Mouse (Mus musculus): ENCODE measurements around the gene Evl. TPM values are rescaled to one million over a fixed set of nuclear protein-coding genes. Genes with fewer than 3 reads are reported as not detected.

The Evl gene
- polyA plus RNA-seq, 1 experiment from 2014 or later: 14.3 TPM

DNA sequence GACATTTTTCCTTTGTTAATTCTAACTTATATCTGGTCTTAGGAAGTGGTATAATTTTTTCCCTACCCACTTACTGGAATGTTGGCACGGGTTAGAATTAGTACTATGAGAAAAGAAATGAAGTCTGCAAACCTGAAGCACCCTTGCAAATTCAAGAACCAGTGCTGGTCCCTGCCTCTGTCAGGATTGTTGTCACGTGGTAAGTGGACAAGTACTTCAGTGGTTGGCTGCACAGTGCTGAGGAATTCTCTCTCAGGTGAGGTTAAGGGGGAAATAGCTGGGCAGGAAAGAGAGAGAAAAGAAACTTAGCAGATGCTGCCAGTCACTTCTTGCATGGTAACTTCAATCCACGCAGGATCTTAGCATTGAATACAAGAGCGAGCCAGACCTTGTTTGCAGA is 55.7 kb downstream of the Evl start:
- Histone ChIP-seq H3K9me3 (ENCODE audit: low read length) (no peaks in the 10 kb centered on the region), H3K27me3 (ENCODE audit: insufficient read depth, low read length) (no peaks in the 10 kb centered on the region), H3K4me3 (ENCODE audit: low read depth, low read length) (no peak overlapping the region), H3K9ac (replicated peaks) (no peak overlapping the region), H3K4me2 (ENCODE audit: low read depth, low read length) (no peak overlapping the region), H3K27ac (ENCODE audit: low read depth) (no peak overlapping the region), H3K4me1 (ENCODE audit: insufficient read depth) (no peaks in the 10 kb centered on the region), H3K36me3 (replicated peaks; ENCODE audit: insufficient read depth, low read length) (no peaks in the 10 kb centered on the region)
- ATAC-seq (no peak), DNase-seq (no peak)
- TF ChIP-seq CTCF (IDR thresholded peaks at IDR 0.05; ENCODE audit: low read depth): no peak
- no peak for TF ChIP-seq EP300 (IDR thresholded peaks at IDR 0.05; ENCODE audit: low read depth)
- 58% methylated on average over 4 of the region's 4 CpGs for WGBS (ENCODE audit: insufficient replicate concordance)

DNA sequence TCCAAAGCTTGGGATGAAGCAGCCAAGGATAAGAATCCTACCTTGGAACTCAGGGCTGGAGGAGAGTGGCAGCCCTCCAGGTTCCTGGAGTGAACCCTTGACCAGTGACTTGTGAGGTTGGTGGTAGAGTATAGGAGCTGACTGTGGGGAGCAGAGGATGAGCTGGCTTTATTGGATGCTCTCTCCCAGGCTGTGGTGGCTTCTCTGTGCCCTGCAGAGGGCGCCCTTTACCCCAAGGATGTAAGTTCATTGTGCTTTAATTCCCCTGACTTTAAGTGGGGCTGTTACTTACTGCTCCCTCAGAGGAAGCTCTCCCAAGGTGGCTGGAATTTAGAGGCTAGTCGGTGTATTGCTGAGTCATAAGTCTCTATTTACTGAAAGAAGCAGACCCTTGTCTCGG is 58.6 kb downstream of the Evl start:
- TF ChIP-seq EP300 (IDR thresholded peaks at IDR 0.05; ENCODE audit: low read depth) (no peak), CTCF (IDR thresholded peaks at IDR 0.05; ENCODE audit: low read depth) (peak; percentile 88)
- 27% methylated on average over 3 of the region's 3 CpGs for WGBS (ENCODE audit: insufficient replicate concordance)
- H3K4me3 ChIP-seq (ENCODE audit: low read depth, low read length): no peak overlapping the region
- no peaks in the 10 kb centered on the region for H3K4me1 ChIP-seq (ENCODE audit: insufficient read depth)
- no peaks in the 10 kb centered on the region for H3K27me3 ChIP-seq (ENCODE audit: insufficient read depth, low read length)
- H3K4me2 ChIP-seq (ENCODE audit: low read depth, low read length): no peak overlapping the region
- DNase-seq: peak; percentile 77
- ATAC-seq: peak; percentile 64
- no peaks in the 10 kb centered on the region for H3K9me3 ChIP-seq (ENCODE audit: low read length)
- H3K36me3 ChIP-seq (replicated peaks; ENCODE audit: insufficient read depth, low read length): no peaks in the 10 kb centered on the region
- H3K9ac ChIP-seq (replicated peaks): no peak overlapping the region
- no peak overlapping the region for H3K27ac ChIP-seq (ENCODE audit: low read depth)

GRCm38 (mm10) chr12:108617511-108617910 is 63.0 kb downstream of the Evl start:
- H3K27me3 ChIP-seq (ENCODE audit: insufficient read depth, low read length): no peaks in the 10 kb centered on the region
- WGBS (ENCODE audit: insufficient replicate concordance): 69% methylated on average over 7 of the region's 7 CpGs
- no peaks in the 10 kb centered on the region for H3K36me3 ChIP-seq (replicated peaks; ENCODE audit: insufficient read depth, low read length)
- no peak for TF ChIP-seq EP300 (IDR thresholded peaks at IDR 0.05; ENCODE audit: low read depth)
- TF ChIP-seq CTCF (IDR thresholded peaks at IDR 0.05; ENCODE audit: low read depth): no peak
- DNase-seq (no peak), ATAC-seq (no peak)
- no peak overlapping the region for H3K27ac ChIP-seq (ENCODE audit: low read depth)
- H3K9me3 ChIP-seq (ENCODE audit: low read length): no peaks in the 10 kb centered on the region
- H3K4me3 ChIP-seq (ENCODE audit: low read depth, low read length): no peak overlapping the region
- no peak overlapping the region for H3K4me2 ChIP-seq (ENCODE audit: low read depth, low read length)
- H3K9ac ChIP-seq (replicated peaks): no peak overlapping the region
- no peaks in the 10 kb centered on the region for H3K4me1 ChIP-seq (ENCODE audit: insufficient read depth)

- H3K9me3 ChIP-seq (ENCODE audit: low read length): no peaks in the 10 kb centered on the region
- no peaks in the 10 kb centered on the region for H3K36me3 ChIP-seq (replicated peaks; ENCODE audit: insufficient read depth, low read length)
- ATAC-seq (no peak), DNase-seq (no peak)
- H3K27me3 ChIP-seq (ENCODE audit: insufficient read depth, low read length): no peaks in the 10 kb centered on the region
- H3K27ac ChIP-seq (ENCODE audit: low read depth): no peak overlapping the region
- no peak overlapping the region for H3K4me3 ChIP-seq (ENCODE audit: low read depth, low read length)
- H3K9ac ChIP-seq (replicated peaks): no peak overlapping the region
- TF ChIP-seq CTCF (IDR thresholded peaks at IDR 0.05; ENCODE audit: low read depth) (no peak), EP300 (IDR thresholded peaks at IDR 0.05; ENCODE audit: low read depth) (no peak)
- WGBS (ENCODE audit: insufficient replicate concordance): 80% methylated on average over 7 of the region's 7 CpGs
- no peak overlapping the region for H3K4me2 ChIP-seq (ENCODE audit: low read depth, low read length)
- H3K4me1 ChIP-seq (ENCODE audit: insufficient read depth): no peaks in the 10 kb centered on the region
These were observed 65.4 kb downstream of the Evl start for GRCm38 (mm10) chr12:108619853-108620416.

DNA sequence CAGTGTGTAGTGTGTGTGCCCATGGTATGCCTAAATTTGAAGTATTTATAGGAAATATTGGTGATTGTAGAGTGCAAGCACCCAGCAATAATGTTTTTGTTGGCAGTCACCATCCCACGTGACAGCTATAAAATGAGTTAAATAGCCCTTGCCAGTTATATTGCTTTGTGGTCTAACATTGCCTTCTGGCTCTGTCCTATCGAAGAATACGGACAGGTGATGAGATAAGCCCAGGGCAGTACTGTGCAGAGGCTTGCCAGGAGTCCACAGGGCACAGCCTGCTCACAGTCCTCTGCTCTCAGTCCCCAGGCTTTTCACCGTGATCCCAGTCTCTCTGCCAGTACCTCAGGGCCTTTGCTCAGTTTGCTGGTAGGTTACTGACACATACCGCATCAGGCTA is 67.9 kb downstream of the Evl start:
- Histone ChIP-seq H3K4me3 (ENCODE audit: low read depth, low read length) (no peak overlapping the region), H3K27ac (ENCODE audit: low read depth) (no peak overlapping the region), H3K4me2 (ENCODE audit: low read depth, low read length) (no peak overlapping the region), H3K27me3 (ENCODE audit: insufficient read depth, low read length) (no peaks in the 10 kb centered on the region), H3K9ac (replicated peaks) (no peak overlapping the region), H3K4me1 (ENCODE audit: insufficient read depth) (no peaks in the 10 kb centered on the region), H3K9me3 (ENCODE audit: low read length) (no peaks in the 10 kb centered on the region), H3K36me3 (replicated peaks; ENCODE audit: insufficient read depth, low read length) (no peaks in the 10 kb centered on the region)
- TF ChIP-seq CTCF (IDR thresholded peaks at IDR 0.05; ENCODE audit: low read depth) (no peak), EP300 (IDR thresholded peaks at IDR 0.05; ENCODE audit: low read depth) (no peak)
- DNase-seq (no peak), ATAC-seq (no peak)
- WGBS (ENCODE audit: insufficient replicate concordance): 63% methylated on average over 5 of the region's 5 CpGs

DNA sequence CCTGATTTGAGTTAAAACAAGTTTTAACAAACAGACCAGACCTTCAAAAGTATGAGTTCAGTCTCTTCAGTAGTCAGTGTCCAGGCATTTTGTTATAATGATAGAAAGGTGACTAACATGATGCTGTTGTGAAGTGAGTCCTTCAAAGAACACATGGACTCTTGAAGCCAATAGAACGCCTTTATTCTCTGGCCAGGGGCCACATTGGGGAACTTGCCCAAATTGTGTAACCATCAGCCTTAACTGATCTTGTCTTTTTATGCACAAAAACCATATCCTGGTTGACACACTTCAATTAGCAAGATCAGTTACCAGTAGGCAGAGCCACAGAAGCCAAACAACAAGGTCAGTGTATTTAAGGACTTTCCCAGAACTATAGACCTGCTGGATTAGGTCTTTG is 75.0 kb downstream of the Evl start:
- no peak overlapping the region for H3K27ac ChIP-seq (ENCODE audit: low read depth)
- no peak overlapping the region for H3K4me3 ChIP-seq (ENCODE audit: low read depth, low read length)
- 42% methylated on average over 1 of the region's 1 CpGs for WGBS (ENCODE audit: insufficient replicate concordance)
- no peak overlapping the region for H3K4me2 ChIP-seq (ENCODE audit: low read depth, low read length)
- ATAC-seq: peak; percentile 29; the same call in 1 of the 2 replicates
- peaks cover 21% of the 10 kb centered on the region for H3K4me1 ChIP-seq (ENCODE audit: insufficient read depth)
- H3K36me3 ChIP-seq (replicated peaks; ENCODE audit: insufficient read depth, low read length): no peaks in the 10 kb centered on the region
- H3K27me3 ChIP-seq (ENCODE audit: insufficient read depth, low read length): no peaks in the 10 kb centered on the region
- no peak for DNase-seq
- H3K9me3 ChIP-seq (ENCODE audit: low read length): no peaks in the 10 kb centered on the region
- TF ChIP-seq EP300 (IDR thresholded peaks at IDR 0.05; ENCODE audit: low read depth): no peak
- no peak for TF ChIP-seq CTCF (IDR thresholded peaks at IDR 0.05; ENCODE audit: low read depth)
- H3K9ac ChIP-seq (replicated peaks): no peak overlapping the region
